Mouse (Mus musculus): ENCODE results near the gene Cntnap4. TPM values are rescaled to one million over a fixed set of nuclear protein-coding genes. Genes with fewer than 3 reads are reported as not detected.
"Not testable (repeated sequence)": the region's sequence is repeated elsewhere in the genome, so short reads cannot be mapped to it uniquely, and the experiment has no call there.

Cntnap4 gene
- total RNA-seq, 2 experiments from 2014 or later = not detected

- ATAC-seq (replicated peaks; ENCODE audit: low FRiP score, poor library complexity, severe bottlenecking) = no peak
These were observed 147.1 kb downstream of the Cntnap4 start for GRCm38 (mm10) chr8:112716982-112717381.

GRCm38 (mm10) chr8:112724918-112725317 is 155.1 kb downstream of the Cntnap4 start:
- ATAC-seq (replicated peaks; ENCODE audit: low FRiP score, poor library complexity, severe bottlenecking) = no peak

- ATAC-seq (replicated peaks; ENCODE audit: low FRiP score, poor library complexity, severe bottlenecking) = no peak
These were observed 161.0 kb downstream of the Cntnap4 start for GRCm38 (mm10) chr8:112730583-112731432.

GRCm38 (mm10) chr8:112735575-112735974 is 165.7 kb downstream of the Cntnap4 start:
- ATAC-seq (replicated peaks; ENCODE audit: low FRiP score, poor library complexity, severe bottlenecking) = no peak

- ATAC-seq (replicated peaks; ENCODE audit: low FRiP score, poor library complexity, severe bottlenecking) = no peak
These were observed 173.5 kb downstream of the Cntnap4 start for GRCm38 (mm10) chr8:112743331-112743730.

GRCm38 (mm10) chr8:112747296-112747695 is 177.5 kb downstream of the Cntnap4 start:
- no peak for ATAC-seq (replicated peaks; ENCODE audit: low FRiP score, poor library complexity, severe bottlenecking)

GRCm38 (mm10) chr8:112755171-112755570 is 185.3 kb downstream of the Cntnap4 start:
- ATAC-seq (replicated peaks; ENCODE audit: low FRiP score, poor library complexity, severe bottlenecking) = no peak

GRCm38 (mm10) chr8:112803058-112803457 is 233.2 kb downstream of the Cntnap4 start:
- ATAC-seq (replicated peaks; ENCODE audit: low FRiP score, poor library complexity, severe bottlenecking) = no peak

GRCm38 (mm10) chr8:112809382-112809781 is 239.5 kb downstream of the Cntnap4 start:
- ATAC-seq (replicated peaks; ENCODE audit: low FRiP score, poor library complexity, severe bottlenecking) = no peak

- no peak for ATAC-seq (replicated peaks; ENCODE audit: low FRiP score, poor library complexity, severe bottlenecking)
These were observed 271.2 kb downstream of the Cntnap4 start for GRCm38 (mm10) chr8:112841057-112841456.

GRCm38 (mm10) chr8:112849541-112849940 is 279.7 kb downstream of the Cntnap4 start:
- not testable (repeated sequence) for ATAC-seq (replicated peaks; ENCODE audit: low FRiP score, poor library complexity, severe bottlenecking)

GRCm38 (mm10) chr8:112906458-112907112 is 336.7 kb downstream of the Cntnap4 start:
- no peak for ATAC-seq (replicated peaks; ENCODE audit: low FRiP score, poor library complexity, severe bottlenecking)

- no peak for ATAC-seq (replicated peaks; ENCODE audit: low FRiP score, poor library complexity, severe bottlenecking)
These were observed 339.7 kb downstream of the Cntnap4 start for GRCm38 (mm10) chr8:112909527-112909926.

- no peak for ATAC-seq (replicated peaks; ENCODE audit: low FRiP score, poor library complexity, severe bottlenecking)
These were observed 341.6 kb downstream of the Cntnap4 start for GRCm38 (mm10) chr8:112911422-112911821.

GRCm38 (mm10) chr8:112922151-112922550 is 352.3 kb downstream of the Cntnap4 start:
- no peak for ATAC-seq (replicated peaks; ENCODE audit: low FRiP score, poor library complexity, severe bottlenecking)

GRCm38 (mm10) chr8:112922789-112923188 is 352.9 kb downstream of the Cntnap4 start:
- ATAC-seq (replicated peaks; ENCODE audit: low FRiP score, poor library complexity, severe bottlenecking) = no peak
